Comparison of ENCODE assay signal across 9 mouse cellular contexts in genomic region chr16:36934131-36934840, GRCm38 (mm10). TPM values are rescaled to one million over a fixed set of nuclear protein-coding genes. Genes with fewer than 3 reads are reported as not detected.
DNase-seq lines count a peak whose midpoint lies in the region; ATAC-seq and TF ChIP-seq lines count a peak whose summit lies in the region.
"Had no signal": no experiment of that assay in that cellular context is flagged by ENCODE, and none has a peak within 500 bp of the region (broad histone marks: within the 10 kb centered on the region; RNA-seq: fewer than 3 reads in every experiment).

No protein-coding gene starts in this region.

- no peak for TF ChIP-seq POLR2A in kidney, adult 2 months (IDR thresholded peaks at IDR 0.05; ENCODE audit: low read depth, low read length)

- no peak overlapping the region for H3K4me3 ChIP-seq in kidney, adult 2 months (ENCODE audit: insufficient read depth, low read depth, low read length)
- H3K4me3 ChIP-seq in intestine, embryonic 14.5 days (ENCODE audit: low read depth, low read length): no peak overlapping the region
- no peak overlapping the region for H3K4me3 ChIP-seq in hindbrain, embryonic 14.5 days (replicated peaks; ENCODE audit: low read length)
- H3K4me3 ChIP-seq in forebrain, embryonic 15.5 days: no peak overlapping the region
- H3K4me3 ChIP-seq: midbrain, embryonic 12.5 days had no signal

- peaks cover 6% of the 10 kb centered on the region; the same call in 1 of the 2 replicates for H3K4me1 ChIP-seq in kidney, adult 2 months (ENCODE audit: control insufficient read depth, insufficient read depth, low read length)
- no peaks in the 10 kb centered on the region for H3K4me1 ChIP-seq in intestine, embryonic 14.5 days (replicated peaks; ENCODE audit: control insufficient read depth, insufficient read depth, low read length)
- H3K4me1 ChIP-seq in hindbrain, embryonic 14.5 days (replicated peaks; ENCODE audit: control insufficient read depth, insufficient read depth, low read length): no peaks in the 10 kb centered on the region
- no peaks in the 10 kb centered on the region for H3K4me1 ChIP-seq in forebrain, embryonic 15.5 days
- H3K4me1 ChIP-seq: midbrain, embryonic 12.5 days had no signal

- no peak for TF ChIP-seq CTCF in kidney, adult 2 months (conservative IDR thresholded peaks at IDR 0.05; ENCODE audit: insufficient read depth, insufficient read length, low read depth, low read length)

- WGBS in kidney, adult 2 months: 40% methylated on average over 6 of the region's 6 CpGs
- 50% methylated on average over 6 of the region's 6 CpGs for WGBS in intestine, embryonic 14.5 days
- WGBS in hindbrain, embryonic 14.5 days: 83% methylated on average over 6 of the region's 6 CpGs
- 87% methylated on average over 6 of the region's 6 CpGs for WGBS in forebrain, embryonic 15.5 days

- H3K4me2 ChIP-seq in intestine, embryonic 14.5 days (ENCODE audit: low read length): no peak overlapping the region
- H3K4me2 ChIP-seq in hindbrain, embryonic 14.5 days (replicated peaks): no peak overlapping the region
- no peak overlapping the region for H3K4me2 ChIP-seq in forebrain, embryonic 15.5 days (replicated peaks)
- H3K4me2 ChIP-seq: midbrain, embryonic 12.5 days had no signal

- peak overlapping the region; percentile 57; the same call in 1 of the 2 replicates for H3K27ac ChIP-seq in kidney, adult 2 months (ENCODE audit: insufficient read depth, low read depth, low read length)
- peak overlapping the region; percentile 43; the same call in 1 of the 2 replicates for H3K27ac ChIP-seq in intestine, embryonic 14.5 days (ENCODE audit: low read depth)
- H3K27ac ChIP-seq in hindbrain, embryonic 14.5 days: no peak overlapping the region
- H3K27ac ChIP-seq in forebrain, embryonic 15.5 days (replicated peaks): no peak overlapping the region
- H3K27ac ChIP-seq: midbrain, embryonic 12.5 days had no signal

- peak; percentile 40 for DNase-seq in kidney, adult 2 months
- no peak for DNase-seq in kidney, adult 18-20 months
- peak; percentile 42 for DNase-seq in adrenal gland, adult 8-10 months
- no peak for DNase-seq in intestine, embryonic 14.5 days (ENCODE audit: low spot score)
- no peak for DNase-seq in hindbrain, embryonic 14.5 days (ENCODE audit: low spot score)
- no peak for DNase-seq in cerebellum, postnatal 36 days

- no peaks in the 10 kb centered on the region for H3K9me3 ChIP-seq in intestine, embryonic 14.5 days (ENCODE audit: control insufficient read depth, low read length)
- no peaks in the 10 kb centered on the region for H3K9me3 ChIP-seq in hindbrain, embryonic 14.5 days (ENCODE audit: control insufficient read depth, low read length)
- H3K9me3 ChIP-seq in forebrain, embryonic 15.5 days: no peaks in the 10 kb centered on the region
- H3K9me3 ChIP-seq: midbrain, embryonic 12.5 days had no signal

- ATAC-seq in intestine, embryonic 14.5 days (replicated peaks; ENCODE audit: low FRiP score, low TSS enrichment, low read depth): peak; percentile 52
- peak; percentile 72 for ATAC-seq in megakaryocyte-erythroid progenitor cell, adult 5-6 weeks (replicated peaks; ENCODE audit: low FRiP score, low TSS enrichment, poor library complexity, severe bottlenecking)
- no peak for ATAC-seq in hindbrain, embryonic 14.5 days (ENCODE audit: low FRiP score)
- no peak for ATAC-seq in forebrain, embryonic 15.5 days (replicated peaks)

- no peaks in the 10 kb centered on the region; the same call in 1 of the 2 replicates for H3K36me3 ChIP-seq in kidney, adult 2 months (ENCODE audit: control insufficient read depth, insufficient read depth, low read length)
- H3K36me3 ChIP-seq in intestine, embryonic 14.5 days (ENCODE audit: control insufficient read depth, insufficient read depth, low read length): peaks cover 29% of the 10 kb centered on the region
- peaks cover 44% of the 10 kb centered on the region for H3K36me3 ChIP-seq in hindbrain, embryonic 14.5 days (replicated peaks; ENCODE audit: control insufficient read depth, insufficient read depth)
- peaks cover 28% of the 10 kb centered on the region for H3K36me3 ChIP-seq in forebrain, embryonic 15.5 days

- H3K27me3 ChIP-seq in kidney, adult 2 months (replicated peaks; ENCODE audit: control insufficient read depth, insufficient read depth, low read length): no peaks in the 10 kb centered on the region
- no peaks in the 10 kb centered on the region for H3K27me3 ChIP-seq in intestine, embryonic 14.5 days (replicated peaks; ENCODE audit: control insufficient read depth, insufficient read depth, low read length)
- no peaks in the 10 kb centered on the region for H3K27me3 ChIP-seq in hindbrain, embryonic 14.5 days (ENCODE audit: control insufficient read depth, insufficient read depth, low read length)
- no peaks in the 10 kb centered on the region for H3K27me3 ChIP-seq in forebrain, embryonic 15.5 days
- H3K27me3 ChIP-seq: midbrain, embryonic 12.5 days had no signal

- no peak overlapping the region for H3K9ac ChIP-seq in intestine, embryonic 14.5 days (ENCODE audit: low read length)
- H3K9ac ChIP-seq in hindbrain, embryonic 14.5 days: no peak overlapping the region
- no peak overlapping the region for H3K9ac ChIP-seq in forebrain, embryonic 15.5 days (replicated peaks)
- H3K9ac ChIP-seq: midbrain, embryonic 12.5 days had no signal

RNA-seq across cellular contexts. Expression of gene Hcls1, which starts 0.5 kb away (rescaled TPM):
- 5.8 and 10.9 TPM in 2 replicates for polyA plus RNA-seq in kidney, adult 2 months (2012; rRNA removed)
- 10 to 100 TPM; 10.0 to 17.2 (median 13.7) TPM for total RNA-seq in adrenal gland, adult 8-10 months (2022)
- polyA plus RNA-seq in intestine, embryonic 14.5 days (2014; fragmentation: Nextera tagmentation; extraction: Ambion mirVana): 2.9 and 3.0 TPM in 2 replicates
- total RNA-seq in megakaryocyte-erythroid progenitor cell, adult 5-6 weeks (2014; fragmentation: Nextera tagmentation): 31.7 and 39.9 TPM in 2 replicates
- 66.9 and 104 TPM in 2 replicates for total RNA-seq in megakaryocyte-erythroid progenitor cell, adult 5-6 weeks (2017)
- polyA plus RNA-seq in hindbrain, embryonic 14.5 days (2014; fragmentation: Nextera tagmentation; extraction: Ambion mirVana): 0.73 and 0.99 TPM in 2 replicates
- 2.1 and 2.3 TPM in 2 replicates for polyA plus RNA-seq in forebrain, embryonic 15.5 days (2015; fragmentation: Nextera tagmentation; extraction: Ambion mirVana)

RNA-seq across cellular contexts. Expression of gene Fbxo40, which starts 56.0 kb away (rescaled TPM):
- polyA plus RNA-seq in kidney, adult 2 months (2012; rRNA removed): 9.0 and 9.4 TPM in 2 replicates
- under 1 TPM; 0.06 to 0.38 (median 0.31) TPM for total RNA-seq in adrenal gland, adult 8-10 months (2022)
- not detected in 2 replicates for polyA plus RNA-seq in intestine, embryonic 14.5 days (2014; fragmentation: Nextera tagmentation; extraction: Ambion mirVana)
- 0.66 TPM in 1 of 2 replicates, not detected in the other for total RNA-seq in megakaryocyte-erythroid progenitor cell, adult 5-6 weeks (2014; fragmentation: Nextera tagmentation)
- total RNA-seq in megakaryocyte-erythroid progenitor cell, adult 5-6 weeks (2017): 1.1 and 1.6 TPM in 2 replicates
- 0.09 TPM in 1 of 2 replicates, not detected in the other for polyA plus RNA-seq in hindbrain, embryonic 14.5 days (2014; fragmentation: Nextera tagmentation; extraction: Ambion mirVana)
- polyA plus RNA-seq in forebrain, embryonic 15.5 days (2015; fragmentation: Nextera tagmentation; extraction: Ambion mirVana): not detected in 2 replicates
- polyA plus RNA-seq: midbrain, embryonic 12.5 days had no signal

RNA-seq across cellular contexts. Expression of gene Golgb1, which starts 59.3 kb away (rescaled TPM):
- polyA plus RNA-seq in kidney, adult 2 months (2012; rRNA removed): 36.2 and 48.8 TPM in 2 replicates
- 100 to 1,000 TPM; 104 to 125 (median 116) TPM for total RNA-seq in adrenal gland, adult 8-10 months (2022)
- polyA plus RNA-seq in intestine, embryonic 14.5 days (2014; fragmentation: Nextera tagmentation; extraction: Ambion mirVana): 93.9 and 101 TPM in 2 replicates
- total RNA-seq in megakaryocyte-erythroid progenitor cell, adult 5-6 weeks (2014; fragmentation: Nextera tagmentation): 16.7 and 30.8 TPM in 2 replicates
- 32.3 and 32.9 TPM in 2 replicates for total RNA-seq in megakaryocyte-erythroid progenitor cell, adult 5-6 weeks (2017)
- polyA plus RNA-seq in hindbrain, embryonic 14.5 days (2014; fragmentation: Nextera tagmentation; extraction: Ambion mirVana): 63.0 and 86.1 TPM in 2 replicates
- polyA plus RNA-seq in forebrain, embryonic 15.5 days (2015; fragmentation: Nextera tagmentation; extraction: Ambion mirVana): 91.9 and 92.1 TPM in 2 replicates

RNA-seq across cellular contexts. Expression of gene Eaf2, which starts 59.5 kb away (rescaled TPM):
- polyA plus RNA-seq in kidney, adult 2 months (2012; rRNA removed): 7.3 and 10.4 TPM in 2 replicates
- total RNA-seq in adrenal gland, adult 8-10 months (2022): 1 to 10 TPM; 1.6 to 2.6 (median 2.1) TPM
- polyA plus RNA-seq in intestine, embryonic 14.5 days (2014; fragmentation: Nextera tagmentation; extraction: Ambion mirVana): 0.77 and 2.5 TPM in 2 replicates
- 0.17 TPM in 1 of 2 replicates, not detected in the other for total RNA-seq in megakaryocyte-erythroid progenitor cell, adult 5-6 weeks (2014; fragmentation: Nextera tagmentation)
- 4.3 TPM in 1 of 2 replicates, not detected in the other for total RNA-seq in megakaryocyte-erythroid progenitor cell, adult 5-6 weeks (2017)
- 0.27 and 0.89 TPM in 2 replicates for polyA plus RNA-seq in hindbrain, embryonic 14.5 days (2014; fragmentation: Nextera tagmentation; extraction: Ambion mirVana)
- polyA plus RNA-seq in forebrain, embryonic 15.5 days (2015; fragmentation: Nextera tagmentation; extraction: Ambion mirVana): 0.84 and 0.91 TPM in 2 replicates

Comparison
In these comparisons a context has a peak if more than half of its experiments do, and no peak if none do; other contexts are left out.
1. DNase-seq: peak in kidney, adult 2 months (single experiment) and adrenal gland, adult 8-10 months (single experiment); none in kidney, adult 18-20 months (single experiment), intestine, embryonic 14.5 days (single experiment), hindbrain, embryonic 14.5 days (single experiment) and cerebellum, postnatal 36 days (0 of 2).
2. H3K27ac ChIP-seq: peak in kidney, adult 2 months (single experiment) and intestine, embryonic 14.5 days (single experiment); none in hindbrain, embryonic 14.5 days (single experiment) and forebrain, embryonic 15.5 days (single experiment).
3. ATAC-seq: peak in intestine, embryonic 14.5 days (single experiment) and megakaryocyte-erythroid progenitor cell, adult 5-6 weeks (single experiment); none in hindbrain, embryonic 14.5 days (single experiment) and forebrain, embryonic 15.5 days (single experiment).